Mouse (Mus musculus): ENCODE data around the gene Hesx1. TPM values are rescaled to one million over a fixed set of nuclear protein-coding genes. Genes with fewer than 3 reads are reported as not detected.
A peak's percentile ranks its signal among the peaks of the same experiment; 100 is the strongest.
"Not testable (repeated sequence)": the region's sequence is repeated elsewhere in the genome, so short reads cannot be mapped to it uniquely, and the experiment has no call there.

Gene Hesx1
- 0.11 and 0.78 TPM in 2 replicates for total RNA-seq (2015)
- total RNA-seq (2017): 1.6 TPM in 1 of 2 replicates, not detected in the other

DNA sequence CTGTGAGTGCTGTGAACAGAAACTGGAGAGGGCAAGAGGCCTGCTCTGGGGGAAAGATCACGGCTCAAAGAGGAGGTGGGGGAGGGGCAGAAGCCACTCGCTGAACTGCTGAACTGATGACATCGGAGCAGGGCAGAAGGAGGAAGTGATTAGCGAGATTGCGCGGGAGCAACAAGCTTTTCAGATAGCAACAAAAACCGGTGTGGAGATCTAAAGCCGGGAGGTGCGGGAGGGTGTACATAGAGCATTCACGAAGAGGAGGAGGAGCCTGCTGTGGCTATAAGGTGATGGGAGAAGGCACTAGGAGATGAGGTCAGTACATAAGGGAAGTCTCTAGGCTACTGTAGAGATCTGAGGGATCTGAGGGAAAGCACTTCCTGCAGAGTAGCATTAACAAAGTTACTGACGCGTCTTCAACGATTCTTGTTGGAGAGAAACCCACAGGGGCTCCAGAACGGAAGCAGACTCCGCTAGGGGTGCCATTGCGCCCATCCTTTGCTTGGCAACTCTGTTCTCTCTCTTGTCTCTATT, at the start of gene Hesx1:
Gene Hesx1, plus strand, starts transcription at position 206 of the 531 bp plus-strand sequence.
- peak; percentile 92 for ATAC-seq (ENCODE audit: poor library complexity, severe bottlenecking)

DNA sequence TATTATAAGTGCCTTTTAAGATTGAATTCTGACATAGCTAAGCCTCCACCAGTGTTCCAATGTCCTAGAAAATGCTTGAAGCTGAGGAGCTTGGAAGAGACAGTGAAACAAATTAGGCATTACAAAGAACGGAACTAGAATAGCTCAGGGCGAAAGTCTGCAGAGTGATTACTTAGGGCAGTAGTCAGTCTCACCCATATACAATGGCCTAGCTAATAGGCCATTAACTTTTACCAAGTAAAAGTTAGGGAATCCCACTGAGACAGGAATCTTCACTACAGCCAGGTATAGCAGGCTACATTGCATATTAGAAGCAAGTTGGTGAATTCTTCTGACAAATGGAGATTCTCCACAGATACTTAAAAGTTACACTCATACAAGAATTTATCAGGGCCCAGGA, 38.1 kb upstream of the Hesx1 start:
- not testable (repeated sequence) for ATAC-seq (ENCODE audit: poor library complexity, severe bottlenecking)

DNA sequence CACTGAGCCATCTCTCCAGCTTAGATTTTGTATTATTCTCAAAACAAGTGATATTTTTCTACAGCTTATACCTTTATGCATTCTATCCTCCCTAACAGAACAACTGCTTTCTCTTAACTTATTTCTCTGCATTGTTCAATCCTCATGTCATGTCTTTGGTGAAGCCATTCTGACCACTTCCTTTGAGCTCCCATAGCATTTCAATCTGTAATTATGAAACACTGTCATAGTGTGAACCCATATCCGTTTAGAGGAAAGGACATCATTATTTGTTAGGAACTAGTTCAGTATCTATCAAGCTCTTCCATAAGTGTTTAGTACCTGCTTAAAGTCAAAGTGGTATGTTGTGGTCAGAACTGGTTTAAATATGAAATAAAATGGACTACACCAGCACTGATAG, 33.7 kb upstream of the Hesx1 start:
- peak; percentile 51; the same call in 1 of the 2 replicates for ATAC-seq (ENCODE audit: poor library complexity, severe bottlenecking)

DNA sequence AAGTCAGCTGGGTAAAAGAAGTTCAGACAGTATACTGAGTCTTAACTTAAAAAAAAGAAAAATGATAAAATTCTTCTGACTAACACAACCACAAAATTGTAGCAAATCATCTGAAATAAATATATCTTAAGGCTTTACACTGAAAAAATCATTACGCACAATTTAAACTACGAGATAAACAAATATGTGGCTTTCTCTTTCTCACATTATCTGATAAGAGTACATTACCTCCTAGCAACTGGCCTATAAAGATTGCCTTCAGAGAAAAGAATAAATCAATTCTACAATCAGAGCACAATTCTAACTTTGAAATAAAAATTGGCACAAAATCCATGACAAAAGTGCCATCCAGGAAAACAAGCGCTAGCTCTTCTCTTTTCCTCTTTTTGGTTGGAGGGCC, 25.1 kb upstream of the Hesx1 start:
- no peak for ATAC-seq (ENCODE audit: poor library complexity, severe bottlenecking)

DNA sequence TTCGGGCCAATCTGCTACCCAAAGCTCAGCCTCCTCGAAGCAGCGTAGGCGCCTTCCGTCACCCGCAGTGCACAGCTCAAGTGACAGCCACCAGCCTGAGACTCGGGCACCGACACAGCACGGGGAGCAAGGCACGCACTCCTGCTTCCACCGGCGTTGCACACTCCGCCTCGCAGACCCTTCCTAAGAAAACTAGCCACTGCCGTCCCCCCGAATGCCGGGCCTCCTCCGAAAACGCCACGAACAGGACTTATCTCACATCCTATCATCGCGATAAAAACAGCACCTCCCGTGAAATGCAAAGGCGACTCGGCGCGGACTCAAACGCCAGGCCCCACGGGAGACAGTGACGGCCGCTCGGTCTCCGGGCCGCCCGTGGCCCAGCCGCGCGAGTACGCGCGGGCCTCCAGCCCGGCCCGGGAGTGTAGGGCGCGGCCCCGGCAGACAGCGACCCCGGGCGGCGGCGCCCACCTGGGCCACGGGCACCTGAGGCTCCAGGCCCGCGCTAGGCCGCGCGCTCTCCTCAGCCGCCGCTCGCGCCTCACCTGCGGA, 24.3 kb upstream of the Hesx1 start:
- ATAC-seq (ENCODE audit: poor library complexity, severe bottlenecking): peak; percentile 34

DNA sequence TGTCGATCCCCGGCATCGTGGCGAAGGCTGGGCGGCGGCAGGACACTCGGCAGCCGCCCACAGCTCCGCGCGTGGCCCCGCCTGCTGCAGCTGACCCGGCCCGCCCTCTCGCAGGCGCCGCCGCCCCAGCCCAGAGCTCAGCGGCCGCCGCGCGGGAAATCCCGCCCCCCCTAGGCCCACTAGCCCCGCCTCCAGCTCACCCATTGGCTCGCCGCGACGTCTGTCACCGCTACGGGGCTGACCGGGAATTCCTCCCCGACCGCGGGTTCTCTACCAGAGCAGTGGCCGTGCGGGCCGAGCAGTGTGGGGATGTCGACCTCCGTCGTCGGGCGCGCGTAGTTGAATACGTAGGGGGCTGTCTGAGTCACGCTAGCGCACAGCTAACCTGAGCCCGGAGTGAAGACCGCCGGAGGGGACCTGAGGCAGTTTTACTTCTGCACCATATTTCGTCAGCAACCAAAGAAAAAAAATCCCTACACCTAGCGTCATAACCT, 23.7 kb upstream of the Hesx1 start:
- ATAC-seq (ENCODE audit: poor library complexity, severe bottlenecking): peak; percentile 95

DNA sequence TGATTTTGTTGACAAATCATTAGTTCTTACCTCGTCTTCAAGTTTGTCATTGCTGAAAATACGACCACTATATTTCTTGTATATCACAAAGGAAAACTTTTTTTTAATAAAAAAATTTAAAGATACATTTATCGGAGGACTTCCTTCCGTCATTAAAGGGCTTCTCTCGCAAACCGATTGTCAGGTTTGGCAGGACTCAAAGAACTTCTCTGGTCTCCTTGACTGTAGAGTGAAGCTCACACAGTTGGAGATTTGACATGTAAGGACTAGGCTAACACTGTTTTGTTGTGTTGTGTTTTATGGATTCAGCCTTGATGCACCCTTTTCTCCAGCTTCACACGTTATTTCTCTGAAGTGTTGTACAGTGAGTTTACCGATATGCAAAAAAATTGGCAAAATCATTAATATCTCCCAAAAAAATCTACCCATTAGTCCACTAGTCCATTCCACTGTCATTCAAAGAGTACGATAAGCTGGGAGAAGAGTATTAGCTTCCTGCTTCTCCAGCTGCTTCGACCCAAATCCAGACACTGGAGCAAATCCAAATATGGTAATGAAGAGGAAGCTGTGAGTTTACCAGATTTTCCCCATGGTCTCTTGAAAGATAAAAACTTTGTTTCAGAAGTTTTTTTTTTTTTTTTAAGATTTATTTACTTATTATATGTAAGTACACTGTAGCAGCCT, 23.0 kb upstream of the Hesx1 start, which contains the start of gene Appl1:
Gene Appl1, minus strand, starts transcription at position 127 of the 684 bp plus-strand sequence.
- ATAC-seq (ENCODE audit: poor library complexity, severe bottlenecking): no peak

DNA sequence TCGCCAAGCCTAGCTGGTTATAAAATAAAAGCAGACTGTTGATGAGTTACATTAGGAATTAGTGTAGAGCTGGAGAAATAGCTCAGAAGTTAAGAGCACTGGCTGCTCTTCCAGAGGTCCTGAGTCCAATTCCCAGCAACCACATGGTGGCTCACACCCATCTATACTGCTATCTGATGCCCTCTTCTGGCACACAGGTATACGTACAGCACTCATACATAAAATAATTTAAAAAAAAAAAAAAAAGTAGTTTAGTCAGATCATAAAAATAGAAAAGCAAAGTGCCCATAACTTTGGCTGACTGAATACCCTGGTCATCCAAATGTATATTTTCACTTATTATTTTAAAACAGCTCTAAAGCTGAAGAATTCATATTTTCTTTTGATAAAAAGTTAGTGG, 21.1 kb upstream of the Hesx1 start:
- ATAC-seq (ENCODE audit: poor library complexity, severe bottlenecking): no peak

DNA sequence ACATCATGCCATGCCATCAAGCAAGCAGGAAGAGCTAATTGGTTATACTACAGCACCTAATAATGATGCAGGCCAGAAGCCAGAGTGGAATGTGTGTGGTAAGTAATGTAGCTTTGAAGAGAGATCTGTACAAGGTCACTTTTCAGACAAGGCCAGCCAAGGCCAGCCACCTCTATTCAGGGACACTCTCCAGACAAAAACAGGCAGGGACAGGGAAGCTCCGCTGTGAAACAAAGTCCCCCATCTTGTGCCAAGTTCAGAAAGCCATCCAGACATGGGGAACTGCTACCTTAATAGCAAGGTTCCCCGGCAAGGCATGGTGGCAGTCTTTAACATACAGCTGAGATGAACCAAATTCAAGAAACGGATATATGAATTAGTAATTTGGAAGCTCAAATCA, 18.7 kb upstream of the Hesx1 start:
- no peak for ATAC-seq (ENCODE audit: poor library complexity, severe bottlenecking)

DNA sequence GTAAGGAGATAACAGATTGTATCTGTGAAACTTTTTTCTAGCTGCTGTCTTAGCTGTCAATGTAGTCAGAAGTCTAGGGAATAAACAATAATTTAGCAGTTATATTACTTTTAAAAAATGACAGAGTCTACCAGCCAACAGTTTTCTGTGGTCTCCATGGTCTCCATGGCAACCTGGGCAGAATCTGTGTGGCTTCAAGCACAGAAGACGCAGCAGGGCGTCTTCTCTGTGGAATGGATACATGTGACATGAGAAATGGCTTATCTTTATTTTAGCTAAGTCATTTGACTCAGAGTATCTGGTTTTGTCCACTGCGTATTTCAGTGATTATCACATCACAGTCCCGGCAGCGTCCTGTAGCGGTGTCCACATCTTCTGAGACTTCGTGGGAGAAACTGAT, 18.0 kb upstream of the Hesx1 start:
- ATAC-seq (ENCODE audit: poor library complexity, severe bottlenecking): no peak

DNA sequence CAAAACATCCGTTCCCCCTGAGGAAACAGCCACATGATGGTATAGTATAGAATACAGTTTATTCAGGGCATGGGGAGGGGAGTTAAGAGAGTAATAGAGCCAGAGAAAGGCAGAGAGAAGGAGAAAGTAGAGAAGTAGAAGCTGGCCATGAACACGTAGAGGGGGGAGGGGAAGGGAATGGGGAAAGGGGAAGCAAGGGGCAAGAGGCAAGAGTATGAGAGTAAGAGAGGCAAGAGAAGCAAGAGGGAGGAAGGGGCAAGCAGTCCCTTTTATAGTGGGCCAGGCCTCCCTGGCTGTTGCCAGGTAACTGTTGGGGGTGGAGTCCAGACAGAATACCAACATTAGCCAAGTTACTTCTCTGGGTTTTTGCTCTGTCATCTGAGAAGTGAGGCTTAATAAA, 16.7 kb upstream of the Hesx1 start:
- no peak for ATAC-seq (ENCODE audit: poor library complexity, severe bottlenecking)

DNA sequence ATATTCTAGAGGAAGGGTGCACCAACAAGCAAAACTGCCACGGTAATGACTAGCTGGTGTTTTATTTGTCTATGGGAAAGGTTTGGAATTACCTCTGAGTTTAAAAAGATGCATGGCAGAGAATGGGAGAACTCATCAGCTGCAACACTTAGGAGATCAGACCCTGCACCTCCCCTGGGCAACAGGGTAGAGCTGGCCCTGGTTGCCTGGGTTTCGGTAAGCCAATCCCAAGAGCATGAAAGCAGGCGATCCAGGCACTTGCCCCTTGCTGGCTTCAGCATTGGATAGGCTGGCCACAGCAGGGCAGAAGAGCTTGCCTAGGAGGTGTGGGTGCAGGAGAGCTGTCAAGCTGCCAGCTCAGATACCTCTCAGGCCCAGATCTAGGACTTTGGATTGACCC, 14.4 kb upstream of the Hesx1 start:
- ATAC-seq (ENCODE audit: poor library complexity, severe bottlenecking): no peak

DNA sequence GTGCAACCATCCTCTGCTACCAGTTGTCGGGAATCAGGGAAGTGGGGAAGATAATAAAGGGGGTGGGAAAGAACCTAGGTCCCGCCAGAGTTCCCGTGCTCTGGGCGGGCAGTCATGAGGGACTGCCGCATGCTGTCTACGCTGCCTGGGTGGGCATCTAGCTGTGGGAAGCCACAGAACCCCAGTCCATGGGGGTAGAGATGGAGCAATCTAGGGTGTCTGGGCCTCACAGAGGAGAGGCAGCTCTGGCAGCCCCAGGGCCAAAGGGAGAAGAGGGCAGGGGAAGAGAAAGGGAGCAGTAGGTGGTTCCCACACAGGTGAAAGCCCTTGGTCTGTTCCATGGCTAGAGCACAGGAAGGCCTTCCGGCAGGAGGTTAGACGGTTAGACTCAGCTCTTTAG, 13.2 kb upstream of the Hesx1 start:
- ATAC-seq (ENCODE audit: poor library complexity, severe bottlenecking): no peak

DNA sequence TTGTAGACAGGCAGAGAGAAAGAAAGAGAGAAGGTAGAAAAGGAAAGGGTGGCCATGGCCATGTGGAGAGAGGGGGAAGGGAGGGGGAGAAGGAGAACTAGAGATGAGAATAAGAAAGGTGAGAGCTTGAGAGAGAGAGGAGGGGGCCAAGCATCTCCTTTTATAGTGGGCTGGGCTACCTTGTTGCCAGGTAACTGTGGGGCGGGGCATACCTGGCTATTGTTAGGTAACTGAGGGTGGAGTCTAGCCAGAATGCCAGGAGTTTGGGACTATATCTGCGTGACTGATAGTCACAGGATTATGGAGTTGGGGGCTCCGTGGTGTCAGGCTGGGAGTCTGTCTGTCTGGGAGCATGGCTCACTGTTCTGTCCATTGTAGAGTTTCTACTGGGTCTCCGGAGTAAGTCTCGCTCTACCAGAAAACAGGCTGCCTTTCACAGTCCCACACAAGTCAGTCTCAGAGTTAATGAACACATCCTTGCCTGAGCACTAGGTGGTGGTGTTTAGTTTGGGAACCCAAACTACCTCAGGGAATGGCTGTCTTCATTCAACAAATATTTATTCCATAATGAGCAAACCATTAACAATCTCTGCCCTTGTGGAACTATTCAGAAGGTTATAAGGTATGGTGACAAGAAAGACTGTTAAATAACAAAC, 12.6 kb upstream of the Hesx1 start:
- ATAC-seq (ENCODE audit: poor library complexity, severe bottlenecking): no peak

DNA sequence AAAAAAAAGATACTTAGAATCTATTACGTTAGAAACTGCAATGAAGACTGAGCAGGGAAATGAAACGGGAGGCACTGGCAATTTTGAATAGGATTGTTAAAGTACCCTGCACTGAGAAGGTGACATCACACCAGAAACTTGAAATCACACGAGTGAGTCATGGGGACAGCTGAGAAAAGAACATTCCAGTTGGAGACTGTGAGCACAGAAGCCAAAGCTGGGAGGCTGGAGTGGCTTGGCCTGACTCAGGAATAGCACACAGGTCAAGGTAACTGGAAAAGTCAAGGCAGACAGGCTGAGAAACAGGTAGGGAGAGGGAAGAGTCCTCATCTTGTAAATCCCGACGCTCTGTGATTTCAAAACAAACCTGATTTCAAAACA, 12.1 kb upstream of the Hesx1 start:
- no peak for ATAC-seq (ENCODE audit: poor library complexity, severe bottlenecking)

DNA sequence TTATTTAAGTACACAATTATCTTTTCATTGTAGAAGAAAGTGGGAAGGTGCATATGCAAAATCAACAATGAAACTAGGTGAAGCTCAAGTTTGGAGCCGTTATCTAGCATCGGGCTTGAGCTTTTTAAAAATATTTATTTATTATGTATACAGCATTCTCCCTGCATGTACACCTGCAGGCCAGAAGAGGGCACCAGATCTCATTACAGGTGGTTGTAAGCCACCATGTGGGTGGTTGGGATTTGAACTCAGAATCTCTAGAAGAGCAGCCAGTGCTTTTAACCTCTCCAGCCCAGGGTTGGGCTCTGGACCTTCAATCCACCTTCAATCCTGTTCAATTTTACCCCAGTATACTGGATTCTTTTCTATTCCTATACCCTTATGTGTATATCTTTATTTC, 5.5 kb upstream of the Hesx1 start:
- ATAC-seq (ENCODE audit: poor library complexity, severe bottlenecking): no peak

DNA sequence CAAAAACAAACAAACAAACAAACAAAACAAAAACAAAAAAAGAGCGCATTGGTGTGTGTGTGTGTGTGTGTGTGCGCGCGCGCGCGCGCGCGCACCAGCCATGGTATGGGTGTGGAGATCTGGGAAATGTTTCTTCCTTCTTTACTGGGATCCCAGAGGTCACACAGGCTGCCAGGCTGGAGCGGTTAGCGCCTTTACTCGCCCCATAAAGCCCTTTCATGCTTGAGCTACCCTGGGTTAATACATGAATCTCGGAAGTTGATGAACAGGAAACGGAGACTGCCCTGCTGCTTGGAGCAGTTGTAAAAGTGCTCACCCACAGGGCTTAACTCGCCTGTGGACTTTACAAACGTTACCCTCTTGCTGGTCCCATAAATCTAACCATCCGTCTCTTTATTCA, 2.6 kb upstream of the Hesx1 start:
- no peak for ATAC-seq (ENCODE audit: poor library complexity, severe bottlenecking)

DNA sequence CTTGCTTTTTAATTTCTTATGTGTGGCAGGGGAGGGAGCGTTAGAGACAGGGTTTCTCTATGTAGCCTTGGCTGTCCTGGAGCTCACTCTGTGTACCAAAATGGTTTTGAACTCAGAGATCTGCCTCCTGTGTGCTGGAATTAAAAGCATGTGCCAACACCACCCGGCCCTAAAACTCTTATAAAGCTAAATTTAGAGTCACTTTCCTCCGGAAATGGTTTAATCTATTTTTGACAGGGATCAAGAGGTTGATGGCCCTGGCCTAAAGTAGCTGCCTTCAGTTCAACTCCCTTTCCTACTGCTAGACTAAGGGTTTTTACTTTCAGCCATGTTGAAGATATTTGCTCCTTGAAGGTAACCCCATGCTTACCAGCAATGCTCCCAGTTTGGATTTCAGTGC, 789 bp upstream of the Hesx1 start:
- no peak for ATAC-seq (ENCODE audit: poor library complexity, severe bottlenecking)

DNA sequence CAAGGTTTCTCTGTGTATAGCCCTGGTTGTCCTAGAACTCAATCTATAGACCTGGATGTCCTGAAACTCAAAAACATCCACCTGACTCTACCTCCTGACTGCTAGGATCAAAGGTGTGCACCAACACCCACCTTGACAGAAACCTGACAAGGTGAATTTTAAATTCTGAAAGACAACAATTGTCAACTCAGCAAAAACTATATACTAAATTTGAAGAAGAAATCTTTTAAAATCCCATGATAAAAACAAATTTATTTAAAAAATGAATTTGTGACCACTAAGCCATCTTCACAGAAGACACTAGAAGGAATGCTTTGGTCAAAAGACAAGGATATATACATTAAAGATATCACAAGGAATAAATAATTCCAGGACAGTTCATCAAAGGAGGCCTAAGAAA, 2.0 kb downstream of the Hesx1 start:
- ATAC-seq (ENCODE audit: poor library complexity, severe bottlenecking): no peak

DNA sequence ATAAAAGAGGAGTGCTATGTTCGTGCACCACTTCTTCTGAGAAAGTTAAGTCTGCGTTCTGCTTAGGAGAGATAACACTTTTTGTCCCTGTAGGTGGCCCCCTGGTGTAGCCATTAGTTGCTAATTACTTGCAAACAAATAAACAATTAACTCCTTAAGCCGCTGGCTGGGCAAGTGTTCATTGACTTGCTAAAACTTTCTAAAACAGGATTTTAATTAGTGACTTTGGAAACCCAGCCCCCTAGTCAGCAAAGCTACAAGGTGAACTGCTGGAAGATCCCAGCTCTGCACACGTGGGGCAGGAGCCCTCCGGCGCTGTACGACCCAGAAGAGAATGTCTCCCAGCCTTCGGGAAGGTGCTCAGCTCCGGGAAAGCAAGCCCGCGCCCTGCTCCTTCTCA, 6.2 kb downstream of the Hesx1 start:
- no peak for ATAC-seq (ENCODE audit: poor library complexity, severe bottlenecking)

DNA sequence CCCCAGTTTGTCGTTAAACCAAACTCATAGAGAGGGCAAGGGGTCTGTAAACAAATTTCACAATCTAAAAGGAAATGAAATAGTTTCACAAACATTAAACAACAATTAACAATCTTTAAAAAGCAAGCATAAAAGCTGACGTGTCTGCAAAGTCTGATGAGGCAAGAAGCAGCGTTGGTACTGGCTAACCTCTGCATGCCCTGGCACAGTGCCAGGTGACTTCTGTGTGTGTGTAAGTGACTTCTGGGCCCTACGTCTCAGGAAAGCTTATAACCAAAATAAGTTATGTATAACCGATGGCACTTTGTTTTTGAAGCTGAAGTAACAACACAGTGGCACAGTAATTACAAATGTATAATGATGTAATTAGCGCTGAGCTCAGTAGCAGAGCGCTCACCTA, 10.7 kb downstream of the Hesx1 start:
- ATAC-seq (ENCODE audit: poor library complexity, severe bottlenecking): no peak

DNA sequence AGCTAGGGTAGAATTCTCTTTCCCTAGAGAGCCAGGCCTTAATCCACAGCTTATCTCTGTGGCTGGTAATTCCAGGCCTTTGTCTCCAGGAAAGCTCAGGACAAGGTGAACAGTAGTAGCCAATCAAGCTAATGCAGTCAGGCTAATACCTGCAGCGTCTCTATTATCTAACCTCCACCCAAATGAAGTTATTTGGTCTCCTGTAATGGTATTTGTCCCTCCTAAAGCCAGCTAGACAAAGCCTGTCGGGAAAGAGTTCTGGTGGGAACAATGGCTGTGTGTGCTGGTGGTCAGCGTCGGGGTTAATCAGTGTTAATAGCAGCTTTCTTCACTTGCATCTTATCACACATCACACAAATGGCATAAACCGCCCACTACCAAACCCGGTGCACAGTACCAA, 11.7 kb downstream of the Hesx1 start:
- no peak for ATAC-seq (ENCODE audit: poor library complexity, severe bottlenecking)

Data from megakaryocyte, adult 5-6 weeks (primary cell).